Mouse (Mus musculus): ENCODE measurements around the gene Acot6.
"Not testable (repeated sequence)": the region's sequence is repeated elsewhere in the genome, so short reads cannot be mapped to it uniquely, and the experiment has no call there.

Gene Acot6

GRCm38 (mm10) chr12:84100604-84101492 is at the start of gene Acot6:
TSS of gene Acot6 (plus strand) at chr12:84100654.
- DNase-seq (ENCODE audit: low read depth, low spot score) = not testable (repeated sequence)

GRCm38 (mm10) chr12:84050744-84051143 is 49.7 kb upstream of the Acot6 start:
- not testable (repeated sequence) for DNase-seq (ENCODE audit: low read depth, low spot score)

GRCm38 (mm10) chr12:84051937-84052474 is 48.4 kb upstream of the Acot6 start, which contains the start of gene Acot3:
TSS of gene Acot3 (plus strand) at chr12:84052144.
- no peak for DNase-seq (ENCODE audit: low read depth, low spot score)

- no peak for DNase-seq (ENCODE audit: low read depth, low spot score)
These were observed 47.8 kb upstream of the Acot6 start for GRCm38 (mm10) chr12:84052609-84053008.

- no peak for DNase-seq (ENCODE audit: low read depth, low spot score)
These were observed 47.3 kb upstream of the Acot6 start for GRCm38 (mm10) chr12:84053173-84053572.

- DNase-seq (ENCODE audit: low read depth, low spot score) = no peak
These were observed 46.6 kb upstream of the Acot6 start for GRCm38 (mm10) chr12:84053679-84054391.

GRCm38 (mm10) chr12:84060946-84061345 is 39.5 kb upstream of the Acot6 start:
- DNase-seq (ENCODE audit: low read depth, low spot score) = no peak

GRCm38 (mm10) chr12:84062336-84062735 is 38.1 kb upstream of the Acot6 start:
- no peak for DNase-seq (ENCODE audit: low read depth, low spot score)

- no peak for DNase-seq (ENCODE audit: low read depth, low spot score)
These were observed 37.2 kb upstream of the Acot6 start for GRCm38 (mm10) chr12:84063228-84063627.

GRCm38 (mm10) chr12:84063833-84064232 is 36.6 kb upstream of the Acot6 start:
- DNase-seq (ENCODE audit: low read depth, low spot score) = no peak

GRCm38 (mm10) chr12:84064621-84065020 is 35.8 kb upstream of the Acot6 start:
- DNase-seq (ENCODE audit: low read depth, low spot score) = no peak

GRCm38 (mm10) chr12:84067752-84068151 is 32.7 kb upstream of the Acot6 start:
- DNase-seq (ENCODE audit: low read depth, low spot score) = no peak

- DNase-seq (ENCODE audit: low read depth, low spot score) = no peak
These were observed 32.2 kb upstream of the Acot6 start for GRCm38 (mm10) chr12:84068296-84068695.

- no peak for DNase-seq (ENCODE audit: low read depth, low spot score)
These were observed 31.5 kb upstream of the Acot6 start, which contains the start of gene Acot5 for GRCm38 (mm10) chr12:84068986-84069385. TSS of gene Acot5 (plus strand) at chr12:84069325.

GRCm38 (mm10) chr12:84069582-84069981 is 30.9 kb upstream of the Acot6 start:
- not testable (repeated sequence) for DNase-seq (ENCODE audit: low read depth, low spot score)

- no peak for DNase-seq (ENCODE audit: low read depth, low spot score)
These were observed 28.8 kb upstream of the Acot6 start for GRCm38 (mm10) chr12:84071696-84072095.

- no peak for DNase-seq (ENCODE audit: low read depth, low spot score)
These were observed 23.0 kb upstream of the Acot6 start for GRCm38 (mm10) chr12:84077371-84077990.

GRCm38 (mm10) chr12:84083842-84084241 is 16.6 kb upstream of the Acot6 start:
- no peak for DNase-seq (ENCODE audit: low read depth, low spot score)

GRCm38 (mm10) chr12:84084581-84084980 is 15.9 kb upstream of the Acot6 start:
- no peak for DNase-seq (ENCODE audit: low read depth, low spot score)

GRCm38 (mm10) chr12:84094666-84095065 is 5.8 kb upstream of the Acot6 start:
- DNase-seq (ENCODE audit: low read depth, low spot score) = not testable (repeated sequence)

GRCm38 (mm10) chr12:84099605-84100004 is 849 bp upstream of the Acot6 start:
- no peak for DNase-seq (ENCODE audit: low read depth, low spot score)

- DNase-seq (ENCODE audit: low read depth, low spot score) = no peak
These were observed 383 bp upstream of the Acot6 start for GRCm38 (mm10) chr12:84100071-84100470.

All from WW6 (cell line).